Mouse (Mus musculus): ENCODE results near the gene Spop. TPM values are rescaled to one million over a fixed set of nuclear protein-coding genes. Genes with fewer than 3 reads are reported as not detected.
A peak's percentile ranks its signal among the peaks of the same experiment; 100 is the strongest.

Gene Spop
- polyA plus RNA-seq, 1 experiment from 2014 or later, result 126 TPM

- Histone ChIP-seq H3K27ac (no peak overlapping the region), H3K9me3 (replicated peaks) (no peaks in the 10 kb centered on the region), H3K4me1 (replicated peaks) (no peaks in the 10 kb centered on the region), H3K27me3 (peaks cover 6% of the 10 kb centered on the region), H3K4me2 (no peak overlapping the region), H3K36me3 (no peaks in the 10 kb centered on the region), H3K4me3 (no peak overlapping the region), H3K9ac (no peak overlapping the region)
- no peak for ATAC-seq (replicated peaks; ENCODE audit: insufficient number of reproducible peaks, insufficient read depth, low FRiP score, low read depth)
- 77% methylated on average over 3 of the region's 3 CpGs for WGBS
Measured at GRCm38 (mm10) chr11:95528231-95528630, 114.4 kb downstream of the Spop start.

GRCm38 (mm10) chr11:95532353-95533072 is 118.6 kb downstream of the Spop start:
- H3K9ac ChIP-seq, result no peak overlapping the region
- H3K36me3 ChIP-seq, result no peaks in the 10 kb centered on the region
- peaks cover 14% of the 10 kb centered on the region for H3K27me3 ChIP-seq
- 0 out of 2 replicates have a peak, but pooled peaks cover 3% of the 10 kb centered on the region for H3K4me1 ChIP-seq (replicated peaks)
- no peak overlapping the region for H3K4me2 ChIP-seq
- no peak overlapping the region for H3K4me3 ChIP-seq
- 66% methylated on average over 13 of the region's 13 CpGs for WGBS
- ATAC-seq (replicated peaks; ENCODE audit: insufficient number of reproducible peaks, insufficient read depth, low FRiP score, low read depth), result no peak
- H3K9me3 ChIP-seq (replicated peaks), result no peaks in the 10 kb centered on the region
- no peak overlapping the region for H3K27ac ChIP-seq

GRCm38 (mm10) chr11:95533484-95534160 is 119.7 kb downstream of the Spop start:
- Histone ChIP-seq H3K9ac (no peak overlapping the region), H3K4me1 (replicated peaks) (0 out of 2 replicates have a peak, but pooled peaks cover 3% of the 10 kb centered on the region), H3K4me2 (peak overlapping the region; percentile 49), H3K4me3 (no peak overlapping the region), H3K36me3 (no peaks in the 10 kb centered on the region), H3K27me3 (peaks cover 14% of the 10 kb centered on the region), H3K27ac (no peak overlapping the region), H3K9me3 (replicated peaks) (no peaks in the 10 kb centered on the region)
- ATAC-seq (replicated peaks; ENCODE audit: insufficient number of reproducible peaks, insufficient read depth, low FRiP score, low read depth), result peak; percentile 78
- WGBS, result 21% methylated on average over 24 of the region's 24 CpGs

- Histone ChIP-seq H3K4me3 (no peak overlapping the region), H3K27me3 (peaks cover 13% of the 10 kb centered on the region; the same call in 1 of the 2 replicates), H3K9me3 (replicated peaks) (no peaks in the 10 kb centered on the region), H3K36me3 (no peaks in the 10 kb centered on the region), H3K9ac (no peak overlapping the region), H3K4me1 (replicated peaks) (peaks cover 14% of the 10 kb centered on the region), H3K27ac (no peak overlapping the region), H3K4me2 (no peak overlapping the region)
- ATAC-seq (replicated peaks; ENCODE audit: insufficient number of reproducible peaks, insufficient read depth, low FRiP score, low read depth), result no peak
- 74% methylated on average over 15 of the region's 15 CpGs for WGBS
Measured at GRCm38 (mm10) chr11:95538378-95539104, 124.7 kb downstream of the Spop start.

- no peak overlapping the region for H3K27ac ChIP-seq
- no peaks in the 10 kb centered on the region for H3K36me3 ChIP-seq
- H3K9ac ChIP-seq, result no peak overlapping the region
- WGBS, result 28% methylated on average over 18 of the region's 18 CpGs
- no peak for ATAC-seq (replicated peaks; ENCODE audit: insufficient number of reproducible peaks, insufficient read depth, low FRiP score, low read depth)
- 0 out of 2 replicates have a peak, but pooled peaks cover 8% of the 10 kb centered on the region for H3K27me3 ChIP-seq
- peaks cover 18% of the 10 kb centered on the region for H3K4me1 ChIP-seq (replicated peaks)
- no peak overlapping the region for H3K4me3 ChIP-seq
- peak overlapping the region; percentile 26 for H3K4me2 ChIP-seq
- H3K9me3 ChIP-seq (replicated peaks), result no peaks in the 10 kb centered on the region
Measured at GRCm38 (mm10) chr11:95540637-95541385, 126.9 kb downstream of the Spop start.

Other genes with a start within 250 kb of the Spop start
- gene Tac4, start 152.6 kb upstream of the Spop start, polyA plus RNA-seq (2015; fragmentation: Nextera tagmentation; extraction: Ambion mirVana), result not detected in 2 replicates
- gene Kat7, start 103.8 kb upstream of the Spop start, polyA plus RNA-seq (2015; fragmentation: Nextera tagmentation; extraction: Ambion mirVana), result 43.3 and 51.3 TPM in 2 replicates
- 4.1 and 6.8 TPM in 2 replicates for gene Fam117a, start 77.1 kb upstream of the Spop start, polyA plus RNA-seq (2015; fragmentation: Nextera tagmentation; extraction: Ambion mirVana)
- gene Slc35b1, start 29.4 kb upstream of the Spop start, polyA plus RNA-seq (2015; fragmentation: Nextera tagmentation; extraction: Ambion mirVana), result 66.0 and 71.5 TPM in 2 replicates
- 0.08 and 0.16 TPM in 2 replicates for gene Nxph3, start 100.5 kb downstream of the Spop start, polyA plus RNA-seq (2015; fragmentation: Nextera tagmentation; extraction: Ambion mirVana)
- 3.0 and 6.8 TPM in 2 replicates for gene Ngfr, start 173.7 kb downstream of the Spop start, polyA plus RNA-seq (2015; fragmentation: Nextera tagmentation; extraction: Ambion mirVana)